Mouse (Mus musculus): ENCODE measurements around the gene Mettl25. TPM values are rescaled to one million over a fixed set of nuclear protein-coding genes. Genes with fewer than 3 reads are reported as not detected.

Gene Mettl25
- total and polyA plus RNA-seq, 3 experiments, result 6.6 to 11.7 (median 7.8) TPM

- Histone ChIP-seq H3K27me3 (replicated peaks) (no peaks in the 10 kb centered on the region), H3K9ac (ENCODE audit: insufficient read depth, low read depth) (no peak overlapping the region), H3K27ac (ENCODE audit: insufficient read depth, low read depth) (no peak overlapping the region), H3K4me2 (ENCODE audit: insufficient read depth, low read depth, poor library complexity, severe bottlenecking) (no peak overlapping the region), H3K79me2 (replicated peaks; ENCODE audit: control insufficient read depth, extremely low read depth, insufficient read depth, poor library complexity, severe bottlenecking) (no peaks in the 10 kb centered on the region), H3K4me3 (replicated peaks in 1 of 3; ENCODE audit: low read depth in 2 of 3, low read length in 2 of 3, poor library complexity in 1 of 3) (no peak overlapping the region), H3K36me3 (replicated peaks in 1 of 2; ENCODE audit: control insufficient read depth in 1 of 2, insufficient read depth in 1 of 2, low read length in 1 of 2) (peaks cover 11 to 48% of the 10 kb centered on the region in 2 experiments), H3K4me1 (ENCODE audit: control insufficient read depth in 1 of 2, insufficient read depth in 2 of 2) (no peaks in the 10 kb centered on the region), H3K9me3 (replicated peaks; ENCODE audit: low read length) (no peaks in the 10 kb centered on the region)
- no peak for TF ChIP-seq MXI1 (IDR thresholded peaks at IDR 0.05; ENCODE audit: low read depth, low read length)
- TF ChIP-seq SIN3A (IDR thresholded peaks at IDR 0.05; ENCODE audit: low read length), result no peak
- no peak for TF ChIP-seq ETS1 (conservative IDR thresholded peaks at IDR 0.05; ENCODE audit: low read depth, low read length)
- dilution Hi-C loops (cut with MboI; ENCODE audit: extremely low pct_ligation_motif_present, extremely low pct_unique_long_range_greater_than_20kb, low sequenced_read_pairs), result no loop called here
- no peak for DNase-seq (ENCODE audit: extremely low read depth)
- in situ Hi-C loops (cut with MboI; ENCODE audit: low pct_ligation_motif_present, low pct_unique_long_range_greater_than_20kb, low sequenced_read_pairs), result no loop called here
Measured at GRCm38 (mm10) chr10:105793776-105794552, 47.2 kb downstream of the Mettl25 start.

DNA sequence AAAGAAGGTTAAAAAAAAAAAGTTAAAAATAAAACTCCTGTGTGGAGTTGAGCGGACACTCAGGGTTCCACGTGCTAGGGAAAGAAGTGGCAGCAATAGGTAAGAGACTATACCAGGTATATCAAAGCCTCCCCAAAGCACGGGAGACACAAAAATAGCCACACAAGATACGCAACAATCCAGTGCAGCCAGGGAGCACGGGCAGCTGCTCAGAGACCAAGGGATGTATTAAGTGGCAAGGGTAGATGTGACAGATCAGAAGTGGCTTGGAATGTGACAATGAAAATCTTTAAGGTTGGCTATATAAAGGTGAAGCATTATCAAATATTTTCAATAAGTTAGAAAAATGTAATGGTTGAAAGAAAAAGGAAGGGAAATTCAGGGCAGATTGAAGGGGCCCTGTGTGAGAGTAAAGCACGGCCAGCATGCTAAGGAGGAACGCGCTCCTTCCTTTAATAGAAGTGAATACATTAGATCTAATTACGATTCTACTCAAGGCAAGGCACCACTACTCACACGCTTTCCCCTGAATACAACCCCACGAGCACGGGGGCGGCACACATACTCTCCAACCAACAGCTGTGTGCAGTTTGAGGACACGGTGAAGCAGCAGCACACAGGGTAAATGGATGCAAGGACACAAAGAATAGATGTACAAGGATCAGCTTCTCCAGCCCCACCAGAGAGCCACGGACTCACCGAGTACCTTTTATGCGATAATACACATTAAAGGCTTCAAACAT lies 52.3 kb downstream of the Mettl25 start:
- H3K4me2 ChIP-seq (ENCODE audit: insufficient read depth, low read depth, poor library complexity, severe bottlenecking), result no peak overlapping the region
- dilution Hi-C loops (cut with MboI; ENCODE audit: extremely low pct_ligation_motif_present, extremely low pct_unique_long_range_greater_than_20kb, low sequenced_read_pairs) (no loop called here), in situ Hi-C loops (cut with MboI; ENCODE audit: low pct_ligation_motif_present, low pct_unique_long_range_greater_than_20kb, low sequenced_read_pairs) (no loop called here)
- H3K9me3 ChIP-seq (replicated peaks; ENCODE audit: low read length), result no peaks in the 10 kb centered on the region
- no peaks in the 10 kb centered on the region for H3K27me3 ChIP-seq (replicated peaks)
- no peak for DNase-seq (ENCODE audit: extremely low read depth)
- TF ChIP-seq MAX (IDR thresholded peaks at IDR 0.05; ENCODE audit: low read length) (no peak), NELFE (IDR thresholded peaks at IDR 0.05; ENCODE audit: low read depth, low read length) (no peak), CTCF (conservative IDR thresholded peaks at IDR 0.05 in 1 of 2, IDR thresholded peaks at IDR 0.05 in 1 of 2; ENCODE audit: low read depth in 2 of 2, low read length in 2 of 2) (no peak), SMC3 (IDR thresholded peaks at IDR 0.05; ENCODE audit: low read depth, low read length) (no peak), KAT2A (IDR thresholded peaks at IDR 0.05; ENCODE audit: insufficient replicate concordance, low read length) (no peak), CHD2 (IDR thresholded peaks at IDR 0.05; ENCODE audit: low read length) (no peak), MXI1 (IDR thresholded peaks at IDR 0.05; ENCODE audit: low read depth, low read length) (no peak), ETS1 (conservative IDR thresholded peaks at IDR 0.05; ENCODE audit: low read depth, low read length) (no peak), ZNF384 (IDR thresholded peaks at IDR 0.05; ENCODE audit: low read depth, low read length) (no peak), IRF4 (IDR thresholded peaks at IDR 0.05; ENCODE audit: low read depth, low read length) (no peak), PAX5 (IDR thresholded peaks at IDR 0.05; ENCODE audit: low read length) (no peak), JUND (conservative IDR thresholded peaks at IDR 0.05; ENCODE audit: low read depth, low read length) (no peak), TBP (conservative IDR thresholded peaks at IDR 0.05; ENCODE audit: low read depth, low read length) (no peak), POLR2A (IDR thresholded peaks at IDR 0.05; ENCODE audit: low read depth, low read length) (no peak), MEF2A (IDR thresholded peaks at IDR 0.05; ENCODE audit: borderline replicate concordance, low read depth, low read length) (no peak), JUN (IDR thresholded peaks at IDR 0.05; ENCODE audit: insufficient read depth, low read depth, low read length) (no peak), RAD21 (IDR thresholded peaks at IDR 0.05; ENCODE audit: low read depth, low read length) (no peak), RCOR1 (conservative IDR thresholded peaks at IDR 0.05; ENCODE audit: low read depth, low read length) (no peak)
- H3K79me2 ChIP-seq (replicated peaks; ENCODE audit: control insufficient read depth, extremely low read depth, insufficient read depth, poor library complexity, severe bottlenecking), result no peaks in the 10 kb centered on the region
- H3K4me3 ChIP-seq (replicated peaks in 1 of 3; ENCODE audit: low read depth in 2 of 3, low read length in 2 of 3, poor library complexity in 1 of 3), result no peak overlapping the region
- no peaks in the 10 kb centered on the region for H3K4me1 ChIP-seq (ENCODE audit: control insufficient read depth in 1 of 2, insufficient read depth in 2 of 2)
- H3K9ac ChIP-seq (ENCODE audit: insufficient read depth, low read depth), result no peak overlapping the region
- H3K27ac ChIP-seq (ENCODE audit: insufficient read depth, low read depth), result no peak overlapping the region
- peaks cover 7 to 47% of the 10 kb centered on the region in 2 experiments for H3K36me3 ChIP-seq (replicated peaks in 1 of 2; ENCODE audit: control insufficient read depth in 1 of 2, insufficient read depth in 1 of 2, low read length in 1 of 2)
